Mouse (Mus musculus): Measurements from ENCODE around the gene 4933415F23Rik. TPM values are rescaled to one million over a fixed set of nuclear protein-coding genes. Genes with fewer than 3 reads are reported as not detected.

The 4933415F23Rik gene
- total and polyA plus RNA-seq, 3 experiments, result not detected

GRCm38 (mm10) chr1:23097996-23098395 is 4.1 kb downstream of the 4933415F23Rik start:
- DNase-seq (ENCODE audit: extremely low read depth), result no peak
- H3K4me1 ChIP-seq (ENCODE audit: control insufficient read depth in 1 of 2, insufficient read depth in 2 of 2), result no peaks in the 10 kb centered on the region
- H3K4me3 ChIP-seq (replicated peaks in 1 of 3; ENCODE audit: low read depth in 2 of 3, low read length in 2 of 3, poor library complexity in 1 of 3), result no peak overlapping the region
- no peak overlapping the region for H3K4me2 ChIP-seq (ENCODE audit: insufficient read depth, low read depth, poor library complexity, severe bottlenecking)
- H3K9ac ChIP-seq (ENCODE audit: insufficient read depth, low read depth), result no peak overlapping the region
- no peaks in the 10 kb centered on the region for H3K27me3 ChIP-seq (replicated peaks)
- peaks cover 6% of the 10 kb centered on the region for H3K9me3 ChIP-seq (replicated peaks; ENCODE audit: low read length)
- in situ Hi-C loops (cut with MboI; ENCODE audit: low pct_ligation_motif_present, low pct_unique_long_range_greater_than_20kb, low sequenced_read_pairs), result no loop called here
- dilution Hi-C loops (cut with MboI; ENCODE audit: extremely low pct_ligation_motif_present, extremely low pct_unique_long_range_greater_than_20kb, low sequenced_read_pairs), result no loop called here
- H3K79me2 ChIP-seq (replicated peaks; ENCODE audit: control insufficient read depth, extremely low read depth, insufficient read depth, poor library complexity, severe bottlenecking), result no peaks in the 10 kb centered on the region
- no peaks in the 10 kb centered on the region for H3K36me3 ChIP-seq (replicated peaks in 1 of 2; ENCODE audit: control insufficient read depth in 1 of 2, insufficient read depth in 1 of 2, low read length in 1 of 2)
- TF ChIP-seq CHD2 (IDR thresholded peaks at IDR 0.05; ENCODE audit: low read length), result no peak
- no peak for TF ChIP-seq RAD21 (IDR thresholded peaks at IDR 0.05; ENCODE audit: low read depth, low read length)
- TF ChIP-seq ELF1 (IDR thresholded peaks at IDR 0.05; ENCODE audit: low read depth, low read length), result no peak
- TF ChIP-seq CTCF (conservative IDR thresholded peaks at IDR 0.05 in 1 of 2, IDR thresholded peaks at IDR 0.05 in 1 of 2; ENCODE audit: low read depth in 2 of 2, low read length in 2 of 2), result no peak
- no peak for TF ChIP-seq ZKSCAN1 (IDR thresholded peaks at IDR 0.05; ENCODE audit: borderline replicate concordance, low read depth, low read length)
- no peak for TF ChIP-seq ZNF384 (IDR thresholded peaks at IDR 0.05; ENCODE audit: low read depth, low read length)
- TF ChIP-seq ZC3H11A (IDR thresholded peaks at IDR 0.05; ENCODE audit: low read depth, low read length), result no peak
- no peak for TF ChIP-seq USF2 (conservative IDR thresholded peaks at IDR 0.05; ENCODE audit: low read depth, low read length)
- TF ChIP-seq MEF2A (IDR thresholded peaks at IDR 0.05; ENCODE audit: borderline replicate concordance, low read depth, low read length), result no peak
- no peak for TF ChIP-seq UBTF (IDR thresholded peaks at IDR 0.05; ENCODE audit: low read depth, low read length)
- TF ChIP-seq SIN3A (IDR thresholded peaks at IDR 0.05; ENCODE audit: low read length), result no peak
- TF ChIP-seq TCF12 (IDR thresholded peaks at IDR 0.05; ENCODE audit: low read depth, low read length), result no peak
- no peak for TF ChIP-seq IRF4 (IDR thresholded peaks at IDR 0.05; ENCODE audit: low read depth, low read length)
- TF ChIP-seq NELFE (IDR thresholded peaks at IDR 0.05; ENCODE audit: low read depth, low read length), result no peak
- TF ChIP-seq EP300 (IDR thresholded peaks at IDR 0.05; ENCODE audit: low read length), result no peak
- TF ChIP-seq GABPA (IDR thresholded peaks at IDR 0.05; ENCODE audit: insufficient replicate concordance, low read depth, low read length), result no peak
- TF ChIP-seq E2F4 (IDR thresholded peaks at IDR 0.05; ENCODE audit: insufficient replicate concordance, low read depth, low read length), result no peak
- TF ChIP-seq JUND (conservative IDR thresholded peaks at IDR 0.05; ENCODE audit: low read depth, low read length), result no peak
- no peak for TF ChIP-seq MXI1 (IDR thresholded peaks at IDR 0.05; ENCODE audit: low read depth, low read length)
- TF ChIP-seq MAX (IDR thresholded peaks at IDR 0.05; ENCODE audit: low read length), result no peak
- no peak overlapping the region for H3K27ac ChIP-seq (ENCODE audit: insufficient read depth, low read depth)

GRCm38 (mm10) chr1:23067715-23068114 is 34.3 kb downstream of the 4933415F23Rik start:
- no peaks in the 10 kb centered on the region for H3K27me3 ChIP-seq (replicated peaks)
- no peak overlapping the region for H3K4me2 ChIP-seq (ENCODE audit: insufficient read depth, low read depth, poor library complexity, severe bottlenecking)
- no peak for TF ChIP-seq MEF2A (IDR thresholded peaks at IDR 0.05; ENCODE audit: borderline replicate concordance, low read depth, low read length)
- no peak for TF ChIP-seq ZNF384 (IDR thresholded peaks at IDR 0.05; ENCODE audit: low read depth, low read length)
- no peak for TF ChIP-seq ZKSCAN1 (IDR thresholded peaks at IDR 0.05; ENCODE audit: borderline replicate concordance, low read depth, low read length)
- TF ChIP-seq RAD21 (IDR thresholded peaks at IDR 0.05; ENCODE audit: low read depth, low read length), result no peak
- TF ChIP-seq CHD2 (IDR thresholded peaks at IDR 0.05; ENCODE audit: low read length), result no peak
- no peak for TF ChIP-seq E2F4 (IDR thresholded peaks at IDR 0.05; ENCODE audit: insufficient replicate concordance, low read depth, low read length)
- TF ChIP-seq MAFK (IDR thresholded peaks at IDR 0.05; ENCODE audit: insufficient replicate concordance, low read length), result no peak
- TF ChIP-seq JUN (IDR thresholded peaks at IDR 0.05; ENCODE audit: insufficient read depth, low read depth, low read length), result no peak
- no peak for TF ChIP-seq SMC3 (IDR thresholded peaks at IDR 0.05; ENCODE audit: low read depth, low read length)
- TF ChIP-seq RCOR1 (conservative IDR thresholded peaks at IDR 0.05; ENCODE audit: low read depth, low read length), result no peak
- no peak for TF ChIP-seq MAZ (IDR thresholded peaks at IDR 0.05; ENCODE audit: low read depth, low read length)
- TF ChIP-seq MAX (IDR thresholded peaks at IDR 0.05; ENCODE audit: low read length), result no peak
- TF ChIP-seq JUND (conservative IDR thresholded peaks at IDR 0.05; ENCODE audit: low read depth, low read length), result no peak
- TF ChIP-seq MXI1 (IDR thresholded peaks at IDR 0.05; ENCODE audit: low read depth, low read length), result no peak
- TF ChIP-seq TCF12 (IDR thresholded peaks at IDR 0.05; ENCODE audit: low read depth, low read length), result no peak
- in situ Hi-C loops (cut with MboI; ENCODE audit: low pct_ligation_motif_present, low pct_unique_long_range_greater_than_20kb, low sequenced_read_pairs) (no loop called here), dilution Hi-C loops (cut with MboI; ENCODE audit: extremely low pct_ligation_motif_present, extremely low pct_unique_long_range_greater_than_20kb, low sequenced_read_pairs) (no loop called here)
- no peaks in the 10 kb centered on the region for H3K36me3 ChIP-seq (replicated peaks in 1 of 2; ENCODE audit: control insufficient read depth in 1 of 2, insufficient read depth in 1 of 2, low read length in 1 of 2)
- H3K79me2 ChIP-seq (replicated peaks; ENCODE audit: control insufficient read depth, extremely low read depth, insufficient read depth, poor library complexity, severe bottlenecking), result no peaks in the 10 kb centered on the region
- H3K9me3 ChIP-seq (replicated peaks; ENCODE audit: low read length), result no peaks in the 10 kb centered on the region
- no peak overlapping the region for H3K4me3 ChIP-seq (replicated peaks in 1 of 3; ENCODE audit: low read depth in 2 of 3, low read length in 2 of 3, poor library complexity in 1 of 3)
- no peak for DNase-seq (ENCODE audit: extremely low read depth)
- H3K4me1 ChIP-seq (ENCODE audit: control insufficient read depth in 1 of 2, insufficient read depth in 2 of 2), result no peaks in the 10 kb centered on the region
- no peak overlapping the region for H3K27ac ChIP-seq (ENCODE audit: insufficient read depth, low read depth)
- no peak overlapping the region for H3K9ac ChIP-seq (ENCODE audit: insufficient read depth, low read depth)

Data from CH12.LX (cell line).